Mouse (Mus musculus) brain, embryonic 18.5 days (tissue): ENCODE measurements at regions not wholly inside any gene's neighbourhood (a gene's known extent, or its start where the extent isn't known, plus 50 kb on each side); places are given as distances from the start of the nearest gene placed in this dataset.

Experiments used
- DNase-seq: peaks from one replicate; pipeline ENCODE4 v3.0.0-alpha.2; 2012; ENCODE audit warnings: low read depth, low spot score

DNA sequence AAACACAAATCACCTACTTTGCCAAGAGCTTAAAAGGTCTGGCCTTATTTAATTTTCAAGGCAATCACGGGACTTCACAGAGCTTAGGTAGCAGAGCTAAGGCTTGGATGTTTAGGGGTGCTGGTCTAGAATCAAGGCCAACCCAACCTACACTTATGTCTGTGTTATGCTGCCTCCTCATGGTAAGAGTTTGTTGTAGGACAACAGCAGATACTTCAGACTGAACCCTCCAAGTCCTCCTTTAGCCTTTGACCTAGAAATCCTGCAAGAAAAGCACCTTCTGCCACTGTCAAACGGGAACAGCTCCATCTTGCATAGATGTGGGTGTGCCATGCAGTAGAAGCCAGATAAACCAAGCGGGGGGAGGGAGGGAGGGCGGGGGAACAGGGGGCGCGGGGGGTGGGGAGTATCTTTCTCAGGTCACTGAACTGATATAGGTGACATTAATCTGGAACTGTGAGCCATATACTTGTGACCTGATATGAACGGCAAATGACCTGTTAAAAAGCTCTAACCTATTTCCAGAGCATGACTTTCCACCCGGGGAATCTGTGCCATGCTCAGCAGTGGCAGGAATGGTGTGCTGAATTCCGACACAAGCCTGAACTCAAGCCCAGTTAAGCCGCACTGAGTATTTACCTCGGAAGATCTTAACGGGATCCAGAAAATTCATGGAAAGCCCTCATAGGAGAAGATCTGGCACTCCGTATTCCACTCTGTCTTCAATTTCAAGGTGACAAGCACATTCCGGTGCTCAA, 838.3 kb downstream of the Gsdmc2 start:
- no peak for DNase-seq

DNA sequence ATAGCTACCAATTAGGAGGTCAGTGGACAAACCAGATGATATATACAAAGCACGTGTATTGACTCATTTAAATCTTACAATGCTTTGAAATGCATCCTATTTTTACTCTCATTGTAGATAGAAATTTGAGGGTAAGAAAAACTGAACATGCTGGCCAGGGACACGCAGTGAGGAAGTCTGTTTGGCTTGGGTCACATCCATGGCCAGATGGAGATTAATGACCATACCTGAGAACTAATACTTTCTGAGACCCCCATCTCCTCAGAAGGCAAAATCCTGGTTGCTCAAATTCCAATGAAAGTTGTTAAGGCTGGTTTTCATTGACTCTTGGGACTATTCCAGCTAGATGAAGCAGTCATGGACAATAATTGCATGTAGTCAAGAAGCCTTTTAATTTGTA, 850.3 kb downstream of the Gsdmc2 start:
- DNase-seq, result no peak

DNA sequence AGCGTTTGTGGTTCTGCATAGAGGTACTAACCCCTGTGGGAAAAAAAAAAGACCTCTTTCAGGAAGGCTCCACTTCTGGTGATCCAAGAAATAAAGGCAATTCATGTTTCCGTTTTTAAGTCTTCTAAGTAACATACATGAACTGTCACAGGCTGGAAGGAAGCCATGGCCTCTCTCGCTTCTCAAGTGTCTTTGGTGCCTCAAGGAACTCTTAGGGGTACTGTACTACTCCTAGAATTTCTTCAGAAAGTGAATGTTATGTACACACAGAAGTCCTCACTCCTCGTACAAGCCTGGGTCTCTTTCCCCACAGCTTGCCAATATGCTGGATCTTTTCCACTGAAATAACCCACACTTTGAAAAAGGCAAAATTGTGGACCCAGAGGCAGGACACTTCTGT, 858.1 kb downstream of the Gsdmc2 start:
- DNase-seq, result no peak

DNA sequence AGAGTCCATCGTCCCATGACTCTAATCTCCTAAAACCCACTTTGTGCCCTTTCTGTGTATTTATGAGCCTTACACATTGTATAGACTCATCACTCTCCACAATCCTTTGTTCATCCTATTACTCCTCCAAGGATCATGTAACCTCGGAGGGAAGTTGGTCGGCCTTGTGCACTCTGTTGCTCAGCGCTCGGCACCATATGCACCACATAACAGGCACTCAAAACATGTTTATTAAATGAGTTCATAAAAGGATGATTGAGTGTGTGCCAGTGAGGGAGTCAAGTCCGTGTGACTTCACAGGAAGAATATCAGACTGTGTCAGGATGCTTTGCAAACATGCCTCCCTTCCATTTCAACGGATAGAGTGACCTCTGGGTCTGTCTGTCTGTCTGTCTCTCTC, 858.8 kb downstream of the Gsdmc2 start:
- DNase-seq, result no peak

DNA sequence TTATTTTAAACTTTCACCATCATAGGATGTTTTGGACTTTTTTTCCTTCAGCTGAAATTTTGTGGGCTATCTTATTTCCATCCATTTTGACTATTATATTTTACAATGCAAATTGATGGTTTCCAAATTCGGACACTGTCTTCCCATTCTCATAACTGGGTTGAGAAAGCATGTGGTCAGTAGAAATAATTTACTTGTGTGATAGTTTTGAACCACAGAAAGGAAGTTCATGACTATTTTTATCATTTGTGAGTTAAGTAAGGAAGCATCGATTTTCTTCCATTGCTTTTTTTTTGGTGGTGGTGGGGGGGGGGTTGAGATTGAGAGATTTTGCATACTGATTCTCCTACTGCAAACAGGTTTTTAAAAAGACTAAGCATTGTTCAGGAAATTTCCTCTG, 874.4 kb downstream of the Gsdmc2 start:
- no peak for DNase-seq

DNA sequence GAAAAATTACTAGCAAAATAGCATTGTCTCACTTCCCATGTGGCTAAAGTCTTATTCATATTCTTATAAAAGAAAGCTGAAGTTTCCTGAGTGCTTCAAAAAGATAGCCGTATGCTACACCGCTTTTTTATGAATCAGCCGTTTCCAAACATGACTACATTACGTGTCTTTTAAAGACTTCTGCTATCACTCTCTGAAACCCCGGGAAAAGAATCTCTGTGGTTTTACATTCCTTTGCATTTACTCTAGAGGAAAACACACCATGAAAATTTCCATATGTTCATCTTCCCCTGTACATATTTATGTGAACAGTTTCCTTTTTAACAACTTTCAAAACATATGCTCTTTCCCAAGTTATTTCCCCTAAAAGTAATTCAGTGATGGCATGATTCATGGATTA, 882.3 kb downstream of the Gsdmc2 start:
- DNase-seq, result no peak

DNA sequence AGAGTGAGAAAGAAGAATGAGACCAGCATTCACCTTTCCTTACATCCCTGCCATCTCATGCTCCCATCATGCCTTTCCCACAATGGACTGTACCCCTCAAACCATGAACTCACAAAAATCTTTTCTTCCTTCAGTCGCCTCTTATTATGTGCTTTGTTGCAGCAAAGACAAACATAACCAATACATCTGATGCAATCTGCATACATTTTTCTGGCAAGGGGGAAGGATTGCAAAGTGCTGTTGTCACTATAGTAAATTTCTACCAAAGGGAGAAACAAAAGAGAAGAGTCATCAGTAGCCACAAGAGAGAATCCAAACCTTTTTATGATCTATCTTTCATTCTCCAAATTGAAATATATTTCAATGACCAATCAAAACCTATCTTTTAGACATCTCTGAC, 884.4 kb downstream of the Gsdmc2 start:
- no peak for DNase-seq

DNA sequence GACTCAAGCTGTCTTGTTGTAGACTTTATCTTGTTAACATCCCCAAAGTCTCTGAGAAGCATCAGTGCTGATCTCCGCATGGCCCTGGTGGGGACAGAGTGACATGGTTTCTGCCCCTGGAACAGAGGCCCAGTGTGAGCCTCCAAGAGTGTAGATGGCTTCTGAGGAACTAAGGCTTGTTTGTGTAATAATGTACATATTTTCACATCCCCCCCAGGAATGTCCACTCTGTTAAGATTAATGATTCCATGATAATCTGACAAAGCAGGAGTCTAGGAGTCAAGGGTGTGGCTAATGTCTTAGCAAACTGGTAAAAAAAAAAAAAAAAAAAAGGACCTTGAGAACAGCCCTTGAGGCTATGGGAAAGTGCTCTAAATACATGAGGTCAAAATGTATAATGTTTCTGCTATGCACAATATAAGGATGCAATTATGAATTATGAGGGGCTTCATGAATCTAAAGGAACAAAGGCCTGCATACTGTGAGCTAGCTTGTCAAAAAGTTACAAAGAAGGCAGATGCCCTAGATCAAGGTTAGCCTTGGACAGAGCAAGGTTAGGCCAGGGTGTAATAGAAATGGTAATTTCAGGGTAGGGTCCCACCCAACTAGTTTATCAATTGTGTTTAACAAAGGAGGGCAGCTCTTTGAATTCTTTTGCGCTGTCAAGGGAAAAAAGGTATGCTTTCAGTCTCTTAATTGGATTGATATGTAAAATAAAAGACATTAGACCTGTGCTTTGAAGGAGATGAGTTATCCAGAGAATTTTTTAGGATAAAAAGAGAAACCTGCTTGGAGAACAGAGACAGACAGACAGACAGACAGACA, 886.3 kb downstream of the Gsdmc2 start:
- no peak for DNase-seq

DNA sequence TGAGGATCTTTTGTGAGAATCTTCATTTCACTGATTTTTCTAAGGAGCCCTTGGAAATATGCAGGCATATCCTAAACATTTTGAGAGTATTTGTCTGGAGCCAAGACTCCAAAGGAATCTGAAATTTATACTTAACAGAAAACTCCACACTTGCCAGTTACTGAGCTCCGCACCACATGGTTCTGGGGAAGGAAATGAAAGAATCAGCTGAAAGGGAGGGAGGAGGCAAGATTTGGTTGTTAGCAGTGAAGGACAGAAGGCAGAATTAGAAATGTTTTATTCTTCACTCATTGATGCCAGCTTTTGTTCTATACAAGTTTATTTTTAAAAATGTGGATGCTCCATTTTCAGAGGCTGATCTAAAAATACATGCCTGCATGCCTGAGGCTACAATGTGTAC, 890.1 kb downstream of the Gsdmc2 start:
- DNase-seq, result peak; percentile 68

DNA sequence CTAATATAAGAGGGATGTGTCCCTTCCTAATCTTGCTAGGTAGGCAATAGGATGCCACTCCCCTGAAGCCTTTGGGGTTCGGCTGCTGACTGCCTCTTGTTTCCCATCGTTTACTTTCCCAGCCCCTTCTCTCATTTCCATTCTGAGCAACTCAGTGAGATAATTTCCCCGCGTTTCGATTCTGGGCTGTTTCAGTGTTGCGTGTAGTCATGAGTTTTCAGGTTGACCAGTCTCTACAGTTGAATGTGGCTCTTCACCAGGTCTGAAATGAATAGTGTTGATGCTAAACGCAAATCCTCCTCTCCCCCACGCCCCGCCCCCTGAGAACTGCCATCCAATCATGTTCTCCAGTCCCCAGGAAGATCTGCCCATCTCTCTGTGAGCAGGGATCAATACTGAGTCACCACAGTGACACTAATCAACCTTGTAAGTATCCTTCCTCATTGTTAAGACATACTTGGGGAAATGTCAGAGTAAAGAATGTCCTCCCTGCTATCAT, 890.6 kb downstream of the Gsdmc2 start:
- DNase-seq, result no peak

DNA sequence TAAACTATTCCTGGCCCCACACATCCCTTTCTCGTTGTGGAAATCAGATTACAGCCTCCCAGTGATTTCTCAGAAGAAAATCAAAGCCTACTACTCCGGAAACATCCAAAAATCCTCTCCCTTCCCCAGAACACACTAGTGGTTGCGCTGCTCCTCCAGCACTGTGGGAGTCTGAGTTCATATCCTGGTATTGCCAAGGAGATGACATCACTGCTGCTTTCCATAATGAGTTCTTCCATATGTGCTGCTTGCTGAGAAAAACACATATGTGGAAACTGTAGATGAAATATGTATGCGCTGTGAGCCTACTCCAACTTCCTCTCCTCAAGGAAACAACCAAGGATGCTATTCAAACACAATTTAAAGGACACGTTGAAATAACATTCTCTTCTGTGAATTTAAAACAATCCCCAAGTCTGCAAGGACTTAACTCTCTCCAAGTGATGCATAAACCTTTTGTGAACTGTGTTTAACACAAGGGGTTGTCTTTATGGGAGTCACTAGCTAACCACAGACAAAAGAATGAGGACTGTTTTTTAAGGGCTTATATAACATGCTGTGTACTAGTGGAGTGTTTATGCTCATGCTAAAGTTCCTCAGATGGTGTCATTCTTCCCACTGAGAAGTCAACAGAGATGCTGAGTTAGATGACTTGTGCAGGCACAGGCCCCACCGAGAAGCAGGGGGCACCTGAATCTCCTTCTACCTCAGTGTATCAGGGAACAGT, 891.6 kb downstream of the Gsdmc2 start:
- peak; percentile 55 for DNase-seq

DNA sequence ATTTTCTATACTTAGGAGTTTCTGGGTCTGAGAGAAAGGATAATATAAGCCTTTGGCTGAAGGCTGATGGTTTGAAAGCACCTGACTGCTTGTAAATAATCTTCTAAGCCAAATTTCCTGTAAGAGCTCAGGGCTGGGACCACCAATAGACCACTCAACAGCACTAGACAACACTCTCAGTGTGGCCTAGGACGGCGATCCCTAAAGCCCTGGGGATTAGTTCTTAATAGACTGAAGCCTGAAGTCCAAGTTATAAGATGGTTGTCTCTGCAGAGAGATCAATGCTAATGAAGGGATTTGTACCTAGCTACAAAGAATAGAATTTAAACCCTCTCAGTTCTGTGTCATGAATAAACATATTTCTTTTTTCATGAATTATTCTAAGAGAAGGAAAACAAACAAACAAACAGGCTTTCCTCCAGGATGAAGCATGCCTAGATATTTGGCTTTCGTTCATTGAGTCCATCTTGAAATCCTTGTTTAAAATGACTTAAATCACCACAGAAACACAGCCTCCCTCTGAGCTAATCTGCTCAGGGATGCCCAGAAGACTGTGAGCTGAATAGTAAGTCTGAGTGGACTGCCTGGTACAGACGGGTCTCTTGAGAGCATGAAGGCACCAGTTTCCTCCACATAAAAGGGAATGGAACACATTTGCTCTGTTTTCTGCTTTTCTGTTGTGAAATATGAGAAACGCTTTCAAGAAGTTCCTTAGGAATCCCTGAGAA, 892.3 kb downstream of the Gsdmc2 start:
- DNase-seq, result peak; percentile 20

DNA sequence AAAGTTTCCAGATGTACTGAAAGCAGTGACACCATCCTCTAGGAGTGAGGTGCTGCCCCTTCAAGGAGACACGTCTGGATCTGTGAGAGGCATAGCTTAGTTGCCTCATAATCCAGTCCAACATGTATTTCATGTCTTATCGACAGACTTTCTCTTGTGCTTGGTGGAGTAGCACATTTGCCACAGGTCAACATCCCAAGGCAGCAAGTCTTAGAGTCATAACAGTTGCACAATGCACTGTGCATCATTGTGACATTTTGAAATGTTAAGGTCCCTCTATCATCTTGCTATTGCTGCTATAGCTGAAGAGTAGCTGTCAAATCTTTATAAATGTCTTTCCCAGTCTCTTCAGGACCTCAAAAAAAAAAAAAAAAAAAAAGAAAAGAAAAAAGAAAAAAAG, 905.6 kb downstream of the Gsdmc2 start:
- no peak for DNase-seq

DNA sequence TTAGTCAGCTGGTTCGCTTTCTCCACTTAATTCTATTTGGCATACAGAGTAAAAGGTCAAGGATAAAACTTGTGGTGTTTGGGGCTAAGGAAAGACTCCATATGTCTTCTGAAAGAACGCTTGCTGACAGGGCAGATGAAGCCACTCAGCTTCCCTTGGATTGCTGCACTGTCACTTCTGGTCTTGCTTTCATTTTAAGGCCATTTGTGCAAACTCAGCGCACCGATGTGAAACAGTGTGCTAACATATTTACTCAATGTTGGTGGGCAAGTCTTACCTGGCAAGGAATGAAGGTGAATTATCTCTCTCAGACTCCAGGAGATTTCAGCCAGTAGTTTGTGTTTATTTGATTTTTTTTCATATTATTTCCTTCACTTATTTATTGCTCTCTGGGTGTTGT, 907.2 kb downstream of the Gsdmc2 start:
- no peak for DNase-seq

DNA sequence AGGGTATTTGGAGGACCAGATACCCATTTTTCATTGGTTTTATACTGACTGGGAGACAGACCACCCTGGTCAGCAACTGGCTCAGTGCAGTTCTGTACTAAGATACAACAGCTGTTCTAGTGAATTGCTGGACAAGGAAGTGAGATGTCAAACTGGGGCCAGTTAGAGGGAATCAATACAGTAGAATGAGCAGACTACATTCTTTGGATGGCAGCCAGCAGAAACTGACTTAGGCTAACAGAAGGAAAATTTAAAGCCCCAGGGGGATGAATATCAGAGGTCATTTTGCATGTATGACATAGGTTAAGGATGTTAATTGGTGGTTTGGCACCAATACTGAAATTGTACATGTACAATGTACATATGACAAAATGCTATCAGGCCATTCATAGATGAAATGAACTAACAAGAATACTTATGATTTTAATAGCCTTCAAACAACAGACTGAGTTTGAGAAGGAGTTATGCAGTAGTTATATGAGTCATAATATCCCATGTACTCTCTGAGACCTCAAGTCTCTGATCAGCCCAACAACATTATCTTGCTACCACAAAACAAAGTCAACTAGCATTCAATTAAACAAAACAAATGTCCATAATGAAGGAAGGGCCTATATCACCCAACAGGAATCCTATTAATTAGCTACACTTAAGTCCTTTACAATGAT, 910.3 kb downstream of the Gsdmc2 start:
- DNase-seq, result no peak

DNA sequence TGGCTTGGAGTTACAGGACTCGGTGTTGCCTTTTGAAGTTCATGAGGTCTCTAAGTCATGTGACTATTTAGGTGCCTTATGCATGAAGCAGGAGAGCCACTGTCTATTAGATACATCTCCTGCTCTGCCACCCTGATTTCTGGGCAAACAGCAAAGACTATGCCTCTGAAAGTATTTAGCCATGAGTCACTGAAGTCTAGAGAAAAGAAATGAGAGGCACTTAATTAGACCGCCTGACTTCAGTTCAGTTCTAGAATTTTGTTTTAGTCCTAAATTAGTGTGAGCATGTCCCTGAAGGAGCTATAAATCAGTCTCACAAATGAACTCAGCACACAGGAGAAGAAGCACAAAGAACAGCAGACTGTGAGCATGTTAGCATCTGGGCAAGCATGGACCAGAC, 924.5 kb downstream of the Gsdmc2 start:
- DNase-seq, result no peak

DNA sequence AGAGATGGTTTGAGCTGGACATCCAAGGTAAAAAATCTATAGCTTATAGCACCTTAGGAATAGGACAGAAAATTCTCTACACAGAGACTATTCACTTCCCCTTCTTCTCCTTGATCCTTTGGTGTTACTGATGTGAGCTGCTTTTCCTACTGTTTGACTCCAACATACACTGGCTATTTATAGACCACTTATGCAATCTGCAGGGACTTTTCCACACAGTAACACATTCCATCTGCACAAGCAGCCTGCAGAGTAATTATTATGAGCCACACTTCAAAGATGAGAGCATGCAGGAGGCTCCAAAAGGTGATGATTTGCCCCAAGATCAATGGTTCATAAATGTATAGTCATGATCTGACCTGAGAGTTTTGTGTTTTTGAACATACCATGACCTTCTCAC, 925.7 kb downstream of the Gsdmc2 start:
- DNase-seq, result no peak

DNA sequence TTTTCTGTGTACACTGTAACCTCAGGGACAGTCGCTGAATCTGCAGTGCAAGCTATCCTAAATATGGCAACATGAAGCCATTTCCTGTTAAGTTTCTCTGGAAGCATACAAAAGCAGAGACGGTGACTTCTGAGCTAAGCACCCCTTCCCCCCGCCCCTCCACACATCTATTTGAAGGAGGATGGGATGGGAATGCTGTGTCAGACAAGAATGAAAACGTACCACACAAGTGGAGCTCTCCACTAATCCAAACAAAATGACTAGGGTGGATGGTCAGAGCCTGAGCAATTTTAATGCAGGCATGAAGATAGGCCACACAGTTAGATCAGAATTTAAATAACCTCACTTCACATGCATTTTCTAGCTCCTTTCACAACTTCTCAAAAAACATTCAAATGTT, 936.6 kb downstream of the Gsdmc2 start:
- DNase-seq, result no peak

DNA sequence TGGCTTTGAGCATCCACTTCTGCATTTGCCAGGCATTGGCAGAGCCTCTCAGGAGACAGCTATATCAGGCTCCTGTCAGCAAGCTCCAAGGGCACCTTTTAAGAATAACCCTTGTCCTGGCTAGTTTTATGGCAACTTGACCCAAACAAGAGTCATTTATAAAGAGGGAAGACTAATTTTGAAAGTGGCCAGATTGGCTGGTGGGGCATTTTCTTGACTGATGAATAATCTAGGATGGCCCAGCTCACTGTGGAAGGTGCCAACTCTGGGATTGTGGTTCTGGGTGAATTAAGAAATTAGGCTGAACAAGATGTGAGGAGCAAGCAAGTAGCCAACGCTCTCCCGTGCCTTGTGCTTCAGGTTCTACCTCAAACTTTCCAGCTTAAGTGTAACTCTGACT, 937.8 kb downstream of the Gsdmc2 start:
- DNase-seq, result no peak

DNA sequence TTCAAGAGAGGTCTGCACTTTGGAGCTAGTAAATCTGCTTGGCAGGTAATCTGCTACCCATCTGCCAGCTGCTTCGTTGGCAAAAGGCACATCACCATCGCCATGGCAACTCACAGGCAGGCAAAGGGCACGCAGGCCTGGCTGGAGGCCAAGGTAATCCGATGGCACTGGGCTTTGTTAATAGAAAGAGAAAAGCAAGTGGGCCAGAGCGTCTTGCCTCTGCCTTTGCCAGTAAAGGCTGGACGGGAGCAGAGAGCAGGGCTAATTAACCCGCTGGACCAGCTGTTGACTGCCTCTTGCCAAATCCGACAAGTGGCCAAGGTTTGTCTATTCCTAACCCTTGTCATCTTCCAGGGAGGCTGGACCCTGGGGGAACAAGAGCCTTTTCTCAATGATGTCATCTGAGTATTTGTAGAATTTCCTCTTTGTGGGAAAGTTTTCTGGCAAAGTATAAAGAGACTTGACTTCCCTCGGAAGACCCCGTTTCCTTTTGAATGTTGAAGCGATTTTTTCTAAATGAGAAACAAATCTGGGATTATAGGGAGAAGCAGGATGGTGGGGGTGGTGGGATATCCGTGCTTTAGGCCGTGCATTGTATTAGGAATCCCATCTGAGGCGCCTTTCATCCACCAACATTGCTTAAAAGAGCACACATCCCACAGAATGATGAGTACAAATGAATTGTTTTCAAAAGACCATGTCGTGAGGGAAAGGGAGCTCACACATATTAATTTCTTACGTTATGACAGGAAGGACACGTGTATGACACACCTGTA, 941.7 kb downstream of the Gsdmc2 start:
- peak; percentile 74 for DNase-seq
